Mouse (Mus musculus) megakaryocyte progenitor cell, adult 5-6 weeks (primary cell): ENCODE data around the gene Adarb1. TPM values are rescaled to one million over a fixed set of nuclear protein-coding genes. Genes with fewer than 3 reads are reported as not detected.

Experiments used
- ATAC-seq: replicated peaks from 2 replicates; pipeline ENCODE4 v1.8.0; 2016; ENCODE audit warnings: mild to moderate bottlenecking, moderate TSS enrichment, inconsistent platforms; ENCODE audit not compliant: poor library complexity
- total RNA-seq, 2 experiments: library from RNA; stranded (forward) in 1 of 2; stranded (reverse) in 1 of 2; fragments of 157-497, 149-512 nt in 1 of 2; fragments of 200-1000 nt in 1 of 2; gene quantifications; 2 replicates each; pipeline versions ENCODE4 v1.2.3 to v1.2.4; 2015 to 2017

Adarb1 gene
- total RNA-seq, 2 experiments from 2014 or later = 0.17 to 1.6 TPM

DNA sequence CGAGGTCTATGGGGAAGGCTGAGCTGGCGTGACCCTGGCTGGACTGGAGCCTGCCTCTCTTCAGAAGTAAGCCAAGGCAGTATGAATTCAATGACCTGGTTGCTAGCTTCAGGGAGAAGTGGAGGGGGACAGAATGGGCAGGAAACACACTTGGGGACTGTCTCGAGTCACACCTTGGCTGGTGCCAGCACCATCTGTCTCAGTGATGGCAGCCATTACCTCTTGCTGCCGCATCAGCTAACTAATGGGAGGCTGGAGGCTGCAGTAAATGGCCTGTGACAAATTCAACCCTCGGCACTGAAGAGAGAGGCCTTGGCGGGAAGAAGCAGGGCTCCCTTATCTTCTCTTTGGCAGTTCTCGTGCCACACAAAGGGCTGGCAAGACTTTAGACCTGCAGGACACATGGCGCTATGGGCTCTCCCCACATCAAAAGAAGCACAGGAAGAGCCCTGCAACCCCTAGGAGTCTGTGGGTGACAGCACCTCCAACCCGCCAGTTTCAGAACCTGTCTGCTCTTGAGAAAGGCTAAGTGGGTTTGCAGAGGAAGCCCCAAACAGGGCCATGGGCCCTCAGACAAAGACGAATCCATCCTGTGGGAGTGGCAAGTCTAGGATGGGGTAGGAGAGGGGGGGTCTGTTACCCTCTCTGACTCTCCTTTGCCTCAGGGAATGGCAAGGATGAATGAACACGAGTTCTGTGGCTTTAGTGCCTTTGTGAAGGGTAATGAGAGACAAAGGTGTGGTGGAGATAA lies 144.9 kb downstream of the Adarb1 start:
- ATAC-seq = peak; percentile 20; the same call in 1 of the 2 replicates

GRCm38 (mm10) chr10:77269129-77269528 lies 148.9 kb downstream of the Adarb1 start:
- no peak for ATAC-seq

GRCm38 (mm10) chr10:77267027-77267426 lies 151.0 kb downstream of the Adarb1 start:
- ATAC-seq = no peak

DNA sequence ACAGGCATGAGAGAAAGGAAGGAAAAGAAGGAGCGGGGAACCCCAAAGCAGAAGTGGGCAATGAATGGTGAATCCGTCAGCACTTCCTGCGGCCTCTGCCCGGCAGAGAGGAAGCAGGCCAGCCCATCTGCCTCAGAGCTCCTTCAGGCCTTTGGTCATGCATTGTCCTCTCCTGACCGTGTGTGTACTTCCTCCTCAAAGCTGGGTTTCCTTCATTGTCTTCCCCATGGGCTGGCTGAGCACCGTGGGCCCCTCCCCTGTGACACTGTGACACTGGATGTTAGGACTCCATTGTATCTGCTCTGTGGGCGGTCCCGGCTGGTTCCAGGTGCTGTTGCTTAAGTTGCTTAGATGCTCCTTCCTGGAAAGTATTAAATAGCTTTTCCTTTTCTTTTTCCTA lies 151.8 kb downstream of the Adarb1 start:
- peak; percentile 89 for ATAC-seq

GRCm38 (mm10) chr10:77260166-77260875 lies 157.7 kb downstream of the Adarb1 start:
- no peak for ATAC-seq

- ATAC-seq = peak; percentile 97
Measured at GRCm38 (mm10) chr10:77258704-77259621, 159.1 kb downstream of the Adarb1 start, which contains the start of gene Pofut2. TSS of gene Pofut2 (plus strand) at chr10:77259218.

DNA sequence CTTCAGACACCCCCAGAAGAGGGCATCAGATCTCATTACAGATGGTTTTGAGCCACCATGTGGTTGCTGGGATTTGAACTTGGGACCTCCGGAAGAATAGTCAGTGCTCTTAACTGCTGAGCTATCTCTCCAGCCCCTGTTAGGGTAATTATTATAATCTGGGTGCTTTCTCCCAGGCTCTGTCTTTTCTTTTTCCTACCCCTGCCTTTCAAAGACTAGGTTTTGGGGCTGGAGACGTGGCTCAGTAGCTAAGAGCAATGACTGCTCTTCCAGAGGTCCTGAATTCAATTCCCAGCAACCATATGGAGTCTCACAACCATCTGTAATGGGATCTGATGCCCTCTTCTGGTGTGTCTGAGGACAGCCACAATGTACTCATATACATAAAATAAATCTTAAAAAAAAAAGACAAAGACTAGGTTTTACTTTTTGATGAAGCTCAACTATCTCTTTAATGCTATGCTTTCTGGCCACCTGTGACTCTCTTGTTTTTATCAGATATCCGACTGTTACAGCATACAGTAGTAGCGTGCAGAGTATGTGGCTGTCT lies 160.0 kb downstream of the Adarb1 start:
- ATAC-seq = no peak

GRCm38 (mm10) chr10:77255676-77256075 lies 162.4 kb downstream of the Adarb1 start:
- ATAC-seq = no peak

DNA sequence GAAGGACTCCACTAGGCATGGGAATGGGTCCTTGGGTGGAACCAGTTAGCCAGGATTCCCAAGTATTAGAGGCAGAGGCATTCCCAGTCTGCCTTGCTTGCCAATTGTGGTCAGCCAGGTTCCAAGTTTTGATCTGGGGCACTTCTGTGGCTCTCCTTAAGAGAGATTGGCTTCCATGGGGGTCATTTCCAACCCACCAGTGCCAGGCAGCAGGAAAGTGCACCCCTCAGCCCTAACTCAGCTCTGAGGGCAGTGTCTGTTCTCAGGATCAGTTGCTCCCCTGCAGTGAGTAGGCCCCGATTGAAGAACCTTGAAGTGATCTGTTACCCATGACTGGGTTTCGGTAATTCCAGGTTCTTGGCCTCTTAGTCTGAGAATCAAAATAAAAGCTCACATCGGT lies 162.8 kb downstream of the Adarb1 start:
- no peak for ATAC-seq

- ATAC-seq = peak; percentile 92
Measured at GRCm38 (mm10) chr10:77252790-77253189, 165.3 kb downstream of the Adarb1 start.

DNA sequence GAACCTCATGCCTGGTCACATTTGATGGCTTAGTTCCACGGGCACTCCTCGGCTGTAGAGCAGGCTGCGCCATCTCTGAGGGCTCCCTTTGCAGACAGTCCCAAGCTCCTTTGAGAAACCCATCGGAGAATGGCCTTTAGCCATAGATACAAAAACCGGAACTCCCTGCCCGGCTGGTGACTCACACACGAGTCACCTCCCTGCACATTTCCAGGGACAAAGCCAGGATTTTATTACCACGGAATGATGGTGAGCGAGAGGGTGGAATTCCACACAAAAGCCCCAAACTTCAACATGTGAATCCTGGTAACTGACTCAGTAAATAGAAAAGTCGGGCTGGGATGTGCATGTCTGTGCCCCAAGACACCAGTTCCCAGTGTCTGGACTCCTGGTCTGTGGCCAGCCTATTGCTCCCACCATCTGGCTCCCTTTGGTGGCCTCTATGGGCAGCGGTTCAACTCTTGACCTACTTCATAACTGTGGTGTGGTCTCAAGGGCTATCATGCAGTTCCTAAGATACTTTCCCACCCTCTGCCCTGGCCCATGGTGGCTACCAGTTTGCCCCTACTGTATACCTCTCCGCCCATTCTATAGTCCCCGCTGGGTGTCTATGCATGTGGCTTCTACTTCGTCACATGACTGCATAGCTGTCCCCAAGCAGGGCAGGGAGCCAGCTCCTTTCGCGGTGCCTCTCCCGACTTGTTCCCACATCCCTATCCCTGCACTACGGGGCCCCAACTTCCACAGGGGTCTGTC lies 166.1 kb downstream of the Adarb1 start:
- no peak for ATAC-seq

DNA sequence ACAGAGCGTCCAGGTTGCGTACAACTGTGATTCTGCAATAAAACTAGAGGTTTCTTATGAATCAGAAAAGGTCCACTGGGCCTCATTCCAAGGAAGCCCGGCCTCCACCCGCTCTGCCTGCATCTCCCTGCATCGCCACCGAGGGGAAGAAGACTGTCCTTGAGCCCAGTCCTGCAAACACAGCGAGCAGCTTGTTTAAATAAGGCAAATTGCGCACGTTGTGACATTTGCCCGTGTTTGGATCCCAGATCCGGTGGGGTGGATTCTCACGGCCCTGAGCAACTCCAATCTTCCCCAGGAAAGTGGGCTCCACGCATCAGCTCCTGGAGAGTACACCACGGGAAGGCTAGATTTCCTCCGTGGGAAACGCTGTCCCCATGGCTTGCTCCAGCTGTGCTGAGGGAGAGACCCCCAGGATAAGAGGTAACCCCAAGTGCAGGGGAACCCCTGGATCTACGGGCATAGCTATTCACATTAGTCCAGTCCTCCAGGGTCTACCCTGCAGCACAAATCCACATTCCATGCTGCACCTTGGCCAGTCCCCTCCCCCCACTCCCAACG lies 166.8 kb downstream of the Adarb1 start:
- no peak for ATAC-seq

DNA sequence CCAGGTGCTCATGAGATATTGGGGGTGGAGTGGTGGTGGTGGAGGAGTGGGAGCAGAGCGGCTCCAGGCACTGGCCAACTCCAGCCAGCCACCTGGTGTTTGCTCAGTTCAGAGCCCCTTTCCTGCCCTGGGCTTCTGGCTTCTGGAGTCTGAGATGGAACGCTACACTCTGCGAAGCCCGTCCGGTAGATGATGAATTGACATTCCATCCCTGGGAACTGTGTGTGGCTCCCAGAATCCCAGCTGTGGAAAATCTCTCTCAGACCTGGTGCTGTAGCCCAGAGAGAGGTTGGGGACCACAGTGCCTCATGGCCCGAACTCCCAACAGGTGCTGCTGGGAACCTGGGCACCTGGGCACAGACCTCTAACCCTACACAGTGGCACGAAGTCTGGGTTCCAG lies 170.4 kb downstream of the Adarb1 start:
- no peak for ATAC-seq

DNA sequence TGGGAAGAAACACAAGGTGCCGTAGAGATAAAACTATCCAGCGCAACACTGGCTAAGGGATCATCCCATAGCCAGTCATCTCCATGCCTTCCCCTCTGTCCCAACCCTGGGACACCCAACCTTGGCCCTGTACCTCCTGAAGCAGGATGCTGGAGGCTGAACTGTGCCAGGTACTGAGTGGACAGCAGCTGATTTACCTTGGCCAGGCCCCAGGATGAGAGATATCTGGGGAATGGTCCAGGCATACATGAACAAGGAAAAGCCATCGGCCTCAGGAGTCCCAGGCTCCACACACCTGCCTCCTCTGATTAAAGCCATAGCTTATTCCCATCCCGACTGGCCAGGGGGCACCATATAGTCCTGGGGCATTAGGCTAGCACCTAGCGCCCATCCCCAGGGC lies 171.0 kb downstream of the Adarb1 start:
- no peak for ATAC-seq

DNA sequence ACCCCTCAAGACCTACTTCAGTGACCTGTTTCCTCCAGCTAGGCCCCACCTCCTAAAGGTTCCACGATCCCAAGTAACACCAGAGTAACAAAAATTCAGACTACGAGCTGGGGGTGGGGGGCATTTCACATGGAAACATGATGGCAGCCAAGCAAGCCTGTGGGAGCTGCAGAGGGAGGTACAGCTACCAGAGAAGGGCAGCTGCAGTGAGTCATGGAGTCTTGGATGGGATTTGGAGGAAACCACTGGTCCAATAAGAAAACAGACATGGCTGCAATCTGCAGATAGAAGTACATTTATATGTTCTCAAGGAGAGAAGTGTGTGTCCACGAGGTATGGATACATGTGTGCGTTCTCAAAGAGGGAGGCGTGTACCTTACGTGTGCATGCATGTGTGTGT lies 173.3 kb downstream of the Adarb1 start:
- ATAC-seq = no peak

GRCm38 (mm10) chr10:77243572-77244161 lies 174.4 kb downstream of the Adarb1 start:
- no peak for ATAC-seq

GRCm38 (mm10) chr10:77242871-77243270 lies 175.2 kb downstream of the Adarb1 start:
- ATAC-seq = peak; percentile 39; the same call in 1 of the 2 replicates

DNA sequence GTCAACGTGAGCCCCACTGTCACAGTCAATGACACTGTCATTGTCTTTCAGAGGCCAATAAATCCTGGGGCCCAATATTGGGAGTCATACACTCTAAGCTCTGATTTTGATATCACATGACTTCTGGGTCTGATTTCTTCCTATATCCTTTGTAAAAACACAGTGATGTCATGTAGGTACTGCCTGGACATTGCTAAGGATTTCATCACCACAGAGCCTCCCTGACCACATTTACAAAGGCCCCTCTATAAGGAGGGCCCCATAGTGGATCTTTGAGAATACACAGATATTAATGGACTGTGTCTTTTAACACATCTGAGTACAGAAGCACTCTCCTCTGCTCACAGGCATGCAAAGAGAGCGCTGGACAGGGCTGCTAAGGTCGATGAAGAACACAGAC lies 175.7 kb downstream of the Adarb1 start:
- no peak for ATAC-seq

DNA sequence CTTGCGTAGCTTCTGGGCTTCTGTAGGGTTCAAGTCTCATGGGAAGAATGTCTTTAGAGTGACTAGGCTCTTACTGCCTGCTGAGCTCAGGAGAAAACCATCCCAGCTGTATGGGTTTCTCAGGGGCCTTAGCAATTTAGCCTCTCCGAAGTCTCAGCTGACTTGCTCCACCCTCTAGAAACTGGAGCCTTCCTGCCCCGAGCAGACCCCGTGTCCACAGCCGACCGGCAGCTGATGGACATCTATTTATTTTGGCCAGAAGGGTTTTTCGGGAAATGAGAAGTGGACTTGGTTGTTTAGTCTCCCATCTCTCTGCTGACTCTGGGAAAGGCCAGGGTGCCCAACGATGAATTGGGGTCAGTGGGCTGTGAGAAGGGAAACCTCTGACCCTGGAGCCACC lies 177.3 kb downstream of the Adarb1 start:
- ATAC-seq = no peak
